7 mouse cellular contexts compared by ENCODE assay signal in genomic region chr12:17035128-17035527, GRCm38 (mm10). TPM values are rescaled to one million over a fixed set of nuclear protein-coding genes. Genes with fewer than 3 reads are reported as not detected.
DNase-seq lines count a peak whose midpoint lies in the region; ATAC-seq and TF ChIP-seq lines count a peak whose summit lies in the region.

No protein-coding gene starts in this region.

- ATAC-seq in kidney, embryonic 14.5 days (ENCODE audit: low FRiP score, low TSS enrichment), result no peak
- no peak for ATAC-seq in Patski

- no peaks in the 10 kb centered on the region; the same call in 1 of the 2 replicates for H3K27me3 ChIP-seq in kidney, adult 2 months (replicated peaks; ENCODE audit: control insufficient read depth, insufficient read depth, low read length)
- H3K27me3 ChIP-seq in kidney, embryonic 14.5 days (ENCODE audit: control insufficient read depth, insufficient read depth, low read length), result peaks cover 4% of the 10 kb centered on the region; the same call in 1 of the 2 replicates
- H3K27me3 ChIP-seq in E14TG2a.4 (ENCODE audit: insufficient read depth, low read length) (no peaks in the 10 kb centered on the region), Patski (no peaks in the 10 kb centered on the region)
- no peaks in the 10 kb centered on the region for H3K27me3 ChIP-seq in splenic B cell, adult 2 months (ENCODE audit: control insufficient read depth, insufficient read depth, low read length, poor library complexity, severe bottlenecking)

- H3K4me3 ChIP-seq in kidney, adult 2 months (ENCODE audit: insufficient read depth, low read depth, low read length), result no peak overlapping the region
- H3K4me3 ChIP-seq in kidney, embryonic 14.5 days (ENCODE audit: low read length), result no peak overlapping the region
- no peak overlapping the region for H3K4me3 ChIP-seq in E14TG2a.4 (replicated peaks; ENCODE audit: low read length)

- CTCF ChIA-PET in Patski (lab: Charles Lee), result interaction anchor here (1.0 kb wide), 1 partner anchor 16 kb away, joined by 3 read pairs; no protein-coding TSS in a partner anchor

- POLR2A ChIA-PET in Patski (lab: Charles Lee), result interaction anchor here (1.0 kb wide), 1 partner anchor 10 kb away, joined by 3 read pairs; no protein-coding TSS in a partner anchor

- H3K9ac ChIP-seq in kidney, embryonic 14.5 days (ENCODE audit: low read depth, low read length), result no peak overlapping the region

- no peaks in the 10 kb centered on the region for H3K4me1 ChIP-seq in kidney, adult 2 months (ENCODE audit: control insufficient read depth, insufficient read depth, low read length)
- no peaks in the 10 kb centered on the region for H3K4me1 ChIP-seq in kidney, embryonic 14.5 days (ENCODE audit: control insufficient read depth, insufficient read depth, low read length)
- H3K4me1 ChIP-seq in E14TG2a.4 (replicated peaks; ENCODE audit: low read depth, low read length), result peaks cover 31% of the 10 kb centered on the region

- 54% methylated on average over 2 of the region's 2 CpGs for WGBS in kidney, adult 2 months
- WGBS in kidney, embryonic 14.5 days, result 61% methylated on average over 2 of the region's 2 CpGs

- H3K36me3 ChIP-seq in kidney, adult 2 months (ENCODE audit: control insufficient read depth, insufficient read depth, low read length), result no peaks in the 10 kb centered on the region
- no peaks in the 10 kb centered on the region for H3K36me3 ChIP-seq in kidney, embryonic 14.5 days (ENCODE audit: control insufficient read depth, insufficient read depth, low read length)
- H3K36me3 ChIP-seq in E14TG2a.4 (ENCODE audit: insufficient read depth, low read length), result no peaks in the 10 kb centered on the region
- no peaks in the 10 kb centered on the region for H3K36me3 ChIP-seq in splenic B cell, adult 2 months (ENCODE audit: control insufficient read depth, insufficient read depth, low read length, poor library complexity, severe bottlenecking)

- DNase-seq in kidney, adult 2 months, result peak; percentile 22
- DNase-seq in Patski (ENCODE audit: low read depth, low spot score), result no peak
- peak; percentile 28 for DNase-seq in kidney, postnatal 14 days
- peak; percentile 70 for DNase-seq in splenic B cell, adult 2 months (ENCODE audit: low read depth, low spot score)
- no peak for DNase-seq in layer of hippocampus, postnatal 10 days (ENCODE audit: low spot score in 2 of 2)

- no peak overlapping the region for H3K27ac ChIP-seq in kidney, adult 2 months (ENCODE audit: insufficient read depth, low read depth, low read length)
- no peak overlapping the region for H3K27ac ChIP-seq in kidney, embryonic 14.5 days (ENCODE audit: low read depth, low read length)

- in situ Hi-C loops in Patski (cut with MboI; ENCODE audit: low pct_unique_long_range_greater_than_20kb), result no loop called here

- TF ChIP-seq POLR2A in kidney, adult 2 months (IDR thresholded peaks at IDR 0.05; ENCODE audit: low read depth, low read length), result no peak

- peak; percentile 36; the same call in 1 of the 2 replicates for TF ChIP-seq CTCF in kidney, adult 2 months (conservative IDR thresholded peaks at IDR 0.05; ENCODE audit: insufficient read depth, insufficient read length, low read depth, low read length)
- TF ChIP-seq CTCF in E14TG2a.4 (conservative IDR thresholded peaks at IDR 0.05; ENCODE audit: low read length), result peak; percentile 77
- peak; percentile 59 for TF ChIP-seq CTCF in Patski (IDR thresholded peaks at IDR 0.05)

- no peaks in the 10 kb centered on the region for H3K9me3 ChIP-seq in kidney, embryonic 14.5 days (ENCODE audit: control insufficient read depth, low read length)
- no peaks in the 10 kb centered on the region for H3K9me3 ChIP-seq in E14TG2a.4 (ENCODE audit: low read length)

- H3K4me2 ChIP-seq in kidney, embryonic 14.5 days (replicated peaks; ENCODE audit: low read depth, low read length), result no peak overlapping the region

RNA-seq across cellular contexts. Expression of gene 2410004P03Rik, which starts 23.6 kb away (rescaled TPM):
- polyA plus RNA-seq in kidney, adult 2 months (2012; rRNA removed), result 0.02 TPM in 1 of 2 replicates, not detected in the other
- polyA plus RNA-seq in kidney, embryonic 14.5 days (2014; fragmentation: Nextera tagmentation; extraction: Ambion mirVana), result 0.14 and 0.63 TPM in 2 replicates
- polyA plus RNA-seq in Patski (2021), result not detected
- 1 to 10 TPM; 2.6 to 3.5 TPM for total RNA-seq in layer of hippocampus, postnatal 10 days (2021)

RNA-seq across cellular contexts. Expression of gene Pqlc3, which starts 34.9 kb away (rescaled TPM):
- 9.0 and 11.8 TPM in 2 replicates for polyA plus RNA-seq in kidney, adult 2 months (2012; rRNA removed)
- 2.5 and 3.0 TPM in 2 replicates for polyA plus RNA-seq in kidney, embryonic 14.5 days (2014; fragmentation: Nextera tagmentation; extraction: Ambion mirVana)
- polyA plus RNA-seq in Patski (2021), result 24.7 TPM
- 1 to 10 TPM in 1 of 2 experiments, under 1 TPM in 1; 0.85 to 1.5 TPM for total RNA-seq in layer of hippocampus, postnatal 10 days (2021)

Comparison
In these comparisons a context has a peak if more than half of its experiments do, and no peak if none do; other contexts are left out.
1. DNase-seq: peak in kidney, adult 2 months (single experiment), kidney, postnatal 14 days (single experiment) and splenic B cell, adult 2 months (single experiment); none in Patski (single experiment) and layer of hippocampus, postnatal 10 days (0 of 2).
2. Peak in every context shown above with its lines, with median percentiles within 50 percentile points of each other: CTCF ChIP-seq.